Mouse (Mus musculus) fat pad, adult 2 months (tissue): Measurements from ENCODE around the gene Arhgef3.
A peak's percentile ranks its signal among the peaks of the same experiment; 100 is the strongest.

Experiments
- DNase-seq: peaks from one replicate; pipeline ENCODE4 v3.0.0-alpha.2; 2011; ENCODE audit warnings: low read depth, low spot score; ENCODE audit errors: extremely low read depth

Gene Arhgef3

GRCm38 (mm10) chr14:27108748-27109504 is 5.8 kb upstream of the Arhgef3 start:
- peak; percentile 65 for DNase-seq

DNA sequence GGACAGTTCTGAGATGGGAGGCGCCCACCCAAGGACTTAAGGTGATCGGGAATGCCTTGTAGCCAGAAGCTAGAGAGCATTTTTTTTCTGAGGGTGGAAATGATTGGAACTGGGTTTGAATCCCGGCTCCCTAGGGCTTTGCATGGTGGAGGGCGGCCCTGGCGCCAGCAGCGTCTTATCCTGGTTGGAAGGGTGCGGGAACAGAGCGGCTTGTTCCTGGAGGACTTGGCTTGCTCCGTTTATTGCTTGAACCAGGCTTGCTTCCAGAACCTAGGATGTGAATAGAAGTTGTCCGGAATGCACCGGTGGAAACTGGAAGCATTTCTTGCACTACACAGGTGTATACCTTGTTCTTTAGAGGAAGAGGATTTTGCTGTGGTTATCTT is 569 bp downstream of the Arhgef3 start:
- DNase-seq, result no peak

- DNase-seq, result no peak
Measured at GRCm38 (mm10) chr14:27115991-27116390, 1.3 kb downstream of the Arhgef3 start.

GRCm38 (mm10) chr14:27116577-27117165 is 2.0 kb downstream of the Arhgef3 start:
- DNase-seq, result no peak

DNA sequence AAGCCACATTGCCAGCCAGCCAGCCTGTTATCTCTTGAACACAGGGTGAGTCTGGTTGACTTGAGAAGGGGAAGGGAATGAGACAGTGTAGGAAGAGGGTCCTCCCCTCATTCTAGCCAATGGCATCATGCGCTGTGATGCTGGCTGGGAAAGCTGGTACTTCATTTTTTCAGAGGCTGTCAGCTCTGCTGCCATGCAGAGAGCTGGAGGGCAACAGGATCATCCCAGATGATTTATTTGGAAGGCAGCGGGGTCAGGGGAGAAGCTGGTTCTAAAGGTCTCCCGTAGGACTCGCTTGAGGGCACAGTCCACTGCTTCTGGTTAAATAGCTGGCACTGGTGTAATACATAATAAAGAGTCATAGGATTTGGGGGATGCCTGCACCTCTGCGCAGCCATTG is 3.8 kb downstream of the Arhgef3 start:
- DNase-seq, result no peak

- DNase-seq, result no peak
Measured at GRCm38 (mm10) chr14:27122646-27123045, 7.9 kb downstream of the Arhgef3 start.

DNA sequence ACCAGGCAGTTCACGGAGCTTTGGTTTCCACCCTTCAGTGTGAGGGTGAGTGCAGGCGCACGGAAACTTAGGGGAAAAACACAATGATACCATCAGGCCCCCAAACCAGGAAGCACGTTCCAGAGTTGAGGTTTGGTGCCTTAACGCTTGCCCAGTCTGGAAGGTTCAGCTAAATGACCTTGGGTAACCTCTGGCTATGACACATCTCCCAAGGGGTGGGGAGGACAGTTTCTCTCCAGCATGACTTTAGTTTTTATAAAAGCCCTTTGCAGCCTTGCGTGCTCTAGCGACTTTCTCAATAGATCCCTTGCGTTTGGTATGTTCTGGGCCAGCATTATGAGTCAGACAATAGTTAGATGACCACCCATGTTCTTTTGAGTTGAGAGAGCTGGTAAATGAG is 8.8 kb downstream of the Arhgef3 start:
- DNase-seq, result no peak

DNA sequence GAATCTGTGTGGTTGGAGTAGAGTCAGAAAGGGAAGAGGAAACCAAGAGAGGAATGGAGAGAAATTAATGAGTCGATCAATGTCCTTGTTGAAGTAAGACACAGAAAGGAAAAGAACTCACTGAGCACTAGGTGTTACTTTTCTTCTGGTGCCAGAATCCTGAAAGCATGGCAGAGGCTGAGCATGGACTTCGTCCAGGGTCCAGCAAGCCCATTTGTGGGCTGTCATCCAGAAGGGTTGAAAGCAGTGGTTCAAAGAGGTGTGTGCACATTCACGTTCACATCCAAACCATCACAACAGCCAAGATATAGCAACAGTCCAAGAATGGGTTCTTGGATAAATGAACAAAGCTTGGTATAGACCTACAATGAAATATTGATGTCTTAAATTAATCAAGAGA is 15.3 kb downstream of the Arhgef3 start:
- DNase-seq, result no peak

DNA sequence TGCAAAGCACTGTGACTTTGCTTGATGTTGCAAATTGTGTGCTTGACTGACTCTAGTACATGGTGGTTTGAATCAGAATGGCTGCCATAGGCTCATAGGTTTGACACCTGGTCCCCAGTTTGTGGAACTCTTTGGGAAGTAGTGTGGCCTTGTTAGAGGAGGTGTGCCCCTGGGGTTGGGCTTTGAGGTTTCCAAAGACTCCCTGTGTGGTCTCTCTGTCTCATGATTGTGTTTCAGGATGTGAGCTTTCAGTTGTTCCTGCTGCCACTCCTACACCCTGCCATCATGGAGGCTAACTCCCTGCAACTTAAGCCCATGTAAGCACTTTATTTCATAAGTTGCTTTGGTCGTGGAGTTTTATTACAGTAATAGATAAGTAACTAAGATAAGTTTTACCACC is 16.0 kb downstream of the Arhgef3 start:
- DNase-seq, result no peak

- no peak for DNase-seq
Measured at GRCm38 (mm10) chr14:27131521-27131920, 16.8 kb downstream of the Arhgef3 start.

- DNase-seq, result no peak
Measured at GRCm38 (mm10) chr14:27138891-27139290, 24.2 kb downstream of the Arhgef3 start.

DNA sequence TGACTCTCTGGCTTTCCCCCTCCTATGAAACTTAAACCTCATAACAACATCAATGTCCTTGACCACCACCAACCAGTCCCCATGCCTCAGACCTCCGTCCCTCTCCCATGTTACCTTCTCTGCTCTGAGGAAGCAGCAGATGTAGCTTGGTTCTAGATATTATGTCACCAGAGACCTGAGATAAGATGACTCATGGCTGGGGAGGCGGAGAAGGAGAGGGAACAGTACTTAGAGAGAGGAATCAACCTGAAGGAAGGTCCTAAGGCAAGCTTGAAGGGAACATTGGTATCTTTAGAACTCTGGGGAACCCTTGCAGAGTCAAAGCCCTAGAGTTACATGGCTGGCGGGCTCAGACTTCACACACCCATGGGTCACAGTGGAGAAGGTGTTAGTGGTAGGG is 25.3 kb downstream of the Arhgef3 start:
- no peak for DNase-seq

DNA sequence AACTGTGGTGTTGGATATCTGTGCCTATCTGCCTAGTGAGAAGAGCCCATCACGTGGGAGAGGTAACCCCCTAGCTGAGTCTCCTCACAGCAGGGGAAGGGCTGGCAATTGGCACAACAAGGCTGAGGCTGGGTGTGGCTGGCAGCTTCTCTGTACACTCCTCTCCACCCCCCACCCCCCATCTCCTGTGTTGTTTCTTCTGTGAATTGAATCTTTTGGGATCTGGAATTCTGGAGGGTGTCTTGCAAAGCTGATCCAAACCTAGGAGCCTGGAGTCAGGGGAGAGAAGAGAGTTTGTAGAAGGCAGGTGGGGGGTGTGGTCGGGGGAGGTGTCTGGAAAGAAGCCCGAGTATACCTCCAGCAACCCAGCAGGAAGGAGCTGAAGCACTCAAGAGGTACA is 26.8 kb downstream of the Arhgef3 start:
- no peak for DNase-seq

DNA sequence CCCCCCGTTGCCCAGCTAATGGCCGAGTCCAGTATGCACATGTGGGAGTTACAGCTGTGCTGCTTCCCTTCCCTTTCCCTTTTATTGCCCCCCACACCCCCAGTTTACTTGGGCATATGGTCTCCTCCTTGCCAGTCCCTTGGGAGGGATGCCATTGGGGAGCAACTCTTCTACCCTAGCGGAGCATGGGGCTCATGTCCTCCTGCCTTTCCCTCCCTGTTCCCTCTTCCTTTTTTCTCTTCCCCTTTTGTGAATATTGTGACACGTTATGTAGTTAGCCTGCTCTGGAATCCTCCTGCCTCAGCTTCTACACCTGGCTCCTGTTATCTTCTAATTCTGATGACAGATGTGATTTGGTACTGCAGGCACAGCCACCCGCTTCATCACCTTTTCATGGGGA is 28.0 kb downstream of the Arhgef3 start:
- DNase-seq, result no peak

DNA sequence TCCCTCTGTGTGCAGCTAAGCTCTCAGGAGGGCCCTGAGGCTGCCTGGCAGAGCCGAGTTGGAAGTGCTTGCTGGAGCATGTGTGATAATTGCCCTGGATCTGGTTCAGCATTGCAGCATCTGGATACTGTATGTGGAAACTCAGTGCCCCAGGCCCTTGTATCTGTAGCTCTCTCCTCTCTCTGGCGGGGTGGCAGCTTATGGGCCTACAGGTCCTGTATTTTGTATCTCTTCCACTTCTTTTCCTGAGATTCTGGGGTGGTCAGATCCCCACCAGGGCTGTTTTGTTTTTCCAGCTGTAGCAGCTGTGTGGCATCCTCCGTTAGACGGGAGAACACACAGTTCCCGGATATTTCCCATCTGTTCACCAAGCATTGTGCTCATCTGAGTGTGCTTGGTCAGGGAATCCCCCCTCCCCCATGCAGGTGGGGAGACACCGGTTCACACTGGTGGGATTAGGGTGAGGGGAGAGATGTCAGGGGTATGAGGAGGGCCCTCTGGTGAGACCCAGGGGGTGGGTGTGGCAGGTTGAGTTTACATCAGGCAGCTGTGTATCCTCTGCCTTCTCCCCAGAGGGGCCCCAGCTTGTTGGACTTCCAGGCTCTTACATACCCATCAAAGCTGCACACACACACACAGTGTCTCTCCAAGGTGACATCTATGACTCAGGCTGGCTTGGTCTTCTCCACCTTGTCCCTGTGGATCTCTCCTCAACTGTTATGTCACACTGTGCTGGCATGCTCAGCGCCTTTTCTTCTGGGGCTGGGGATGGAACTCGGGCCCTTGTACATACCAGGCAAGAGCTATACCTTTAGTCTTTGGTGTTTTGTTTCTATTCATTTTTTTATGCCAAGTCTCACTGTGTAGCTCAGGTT is 30.7 kb downstream of the Arhgef3 start:
- peak; percentile 91 for DNase-seq

GRCm38 (mm10) chr14:27147726-27148125 is 33.0 kb downstream of the Arhgef3 start:
- no peak for DNase-seq

- no peak for DNase-seq
Measured at GRCm38 (mm10) chr14:27149401-27149800, 34.7 kb downstream of the Arhgef3 start.

DNA sequence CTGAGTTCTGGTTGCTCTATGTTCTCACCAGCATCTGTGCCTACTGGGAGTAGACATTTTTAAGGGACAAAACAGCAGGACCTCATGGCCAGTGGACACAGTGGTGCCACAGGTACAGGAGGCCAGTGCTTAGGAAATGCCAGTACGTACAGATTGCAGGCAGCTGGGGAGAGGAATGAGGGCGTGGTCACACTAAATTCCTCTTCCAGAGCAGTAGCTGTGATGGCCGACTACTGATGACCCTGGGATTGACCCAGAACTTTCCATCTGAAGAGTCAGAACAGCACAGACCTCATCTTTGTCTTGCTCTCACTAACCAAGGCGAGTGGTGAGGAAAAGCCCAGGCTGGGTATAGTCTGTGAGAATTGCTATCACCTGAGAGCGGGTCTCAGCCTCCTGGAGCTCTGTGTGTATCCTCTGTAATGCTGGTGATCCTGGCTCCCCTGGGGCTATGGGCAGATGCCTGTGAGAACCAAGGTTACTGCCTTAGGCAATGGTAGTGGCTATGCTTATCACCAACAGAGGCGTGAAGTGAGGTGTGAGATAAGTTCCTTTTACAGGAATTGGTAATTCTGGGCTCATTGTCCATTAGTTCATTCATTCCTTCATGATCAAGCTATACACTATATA is 35.4 kb downstream of the Arhgef3 start:
- no peak for DNase-seq

DNA sequence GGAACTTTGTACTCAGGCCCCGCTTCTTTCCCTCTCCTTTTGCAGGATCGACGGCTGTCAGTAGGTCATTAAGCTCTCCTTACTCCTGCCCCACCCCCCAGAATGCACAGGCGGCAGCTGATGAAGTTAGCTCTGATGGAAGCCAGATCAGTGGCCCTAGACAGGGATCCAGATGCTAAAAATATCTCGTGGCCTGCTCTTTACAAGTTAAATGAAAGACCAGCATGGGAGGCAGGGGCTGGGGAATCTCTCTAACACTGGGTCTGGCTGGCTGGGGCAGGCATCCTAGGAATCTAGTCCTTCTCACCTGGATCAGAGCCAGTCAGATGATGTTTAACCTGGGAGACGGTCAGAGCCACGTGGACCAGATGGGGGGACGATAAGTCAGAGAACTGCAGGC is 36.7 kb downstream of the Arhgef3 start:
- no peak for DNase-seq

- no peak for DNase-seq
Measured at GRCm38 (mm10) chr14:27155088-27155487, 40.4 kb downstream of the Arhgef3 start.

DNA sequence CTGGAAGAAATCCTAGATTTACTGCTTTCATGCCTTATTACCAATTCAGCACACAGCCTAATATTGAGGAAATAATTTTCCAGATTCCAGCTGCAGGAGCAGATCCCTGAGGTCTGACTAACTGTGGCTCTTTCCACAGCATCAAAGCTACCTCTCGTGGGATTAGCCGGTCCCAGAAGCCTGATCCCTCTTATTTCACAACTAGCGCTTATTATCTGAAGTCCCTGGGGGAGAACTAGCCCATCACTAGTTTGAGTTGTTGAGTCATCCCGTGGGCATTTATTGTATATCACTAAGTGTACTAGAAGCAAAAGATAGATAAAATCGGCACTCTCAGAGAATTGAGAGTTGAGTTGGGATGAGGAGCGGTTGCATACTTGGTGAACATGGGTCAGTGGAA is 41.3 kb downstream of the Arhgef3 start:
- no peak for DNase-seq
